Mouse (Mus musculus) fat pad, adult 2 months (tissue): ENCODE measurements at regions not wholly inside any gene's neighbourhood (a gene's known extent, or its start where the extent isn't known, plus 50 kb on each side); places are given as distances from the start of the nearest gene placed in this dataset.
"Not testable (repeated sequence)": the region's sequence is repeated elsewhere in the genome, so short reads cannot be mapped to it uniquely, and the experiment has no call there.

ENCODE experiments used
- DNase-seq: peaks from one replicate; pipeline ENCODE4 v3.0.0-alpha.2; 2011; ENCODE audit warnings: low read depth, low spot score; ENCODE audit errors: extremely low read depth

DNA sequence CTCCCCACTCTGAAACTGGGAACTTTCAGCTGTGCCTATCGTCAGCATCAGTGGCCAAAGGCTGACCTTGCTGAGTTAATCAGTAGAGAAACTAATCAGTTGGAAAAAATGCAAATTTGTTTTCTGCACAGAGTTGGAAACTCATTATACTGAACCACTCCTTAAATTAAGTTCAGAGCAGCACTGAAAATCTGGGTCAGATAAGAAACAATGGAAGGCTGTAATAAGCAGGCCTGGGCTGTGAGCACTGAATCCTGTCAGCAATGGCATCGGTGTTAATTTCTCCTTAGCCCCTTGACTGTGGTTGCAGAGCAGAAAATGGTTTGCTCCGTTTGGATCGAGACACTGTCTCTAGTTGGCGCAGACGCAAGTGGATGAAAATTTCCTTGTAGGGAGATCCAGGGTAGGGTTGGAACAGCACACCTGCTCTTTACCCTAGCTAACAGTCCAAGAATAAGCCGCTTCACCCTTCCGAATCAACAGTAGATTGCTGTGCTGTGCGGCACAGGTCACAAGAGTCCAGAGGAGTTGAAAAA is 289.4 kb downstream of the Tox3 start:
- DNase-seq: peak; percentile 5

DNA sequence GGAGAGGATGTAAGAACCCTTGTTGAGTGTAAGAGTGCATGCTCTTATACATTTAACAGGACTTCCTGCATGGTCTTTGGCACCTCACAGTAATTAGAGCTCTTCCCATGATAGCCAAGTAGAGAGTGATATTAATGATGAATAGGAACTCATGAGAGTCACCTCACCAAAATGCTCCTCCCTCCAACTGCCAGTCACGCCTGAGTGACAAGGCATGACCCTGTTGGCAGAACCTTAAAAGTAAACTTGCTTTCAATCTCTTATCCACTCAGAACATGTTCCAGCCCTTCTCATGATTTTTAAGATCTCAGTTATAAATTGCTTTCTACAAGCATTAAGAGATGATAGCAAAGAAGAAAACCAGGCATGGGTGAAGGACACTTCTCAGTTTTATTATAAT is 291.8 kb downstream of the Tox3 start:
- no peak for DNase-seq

DNA sequence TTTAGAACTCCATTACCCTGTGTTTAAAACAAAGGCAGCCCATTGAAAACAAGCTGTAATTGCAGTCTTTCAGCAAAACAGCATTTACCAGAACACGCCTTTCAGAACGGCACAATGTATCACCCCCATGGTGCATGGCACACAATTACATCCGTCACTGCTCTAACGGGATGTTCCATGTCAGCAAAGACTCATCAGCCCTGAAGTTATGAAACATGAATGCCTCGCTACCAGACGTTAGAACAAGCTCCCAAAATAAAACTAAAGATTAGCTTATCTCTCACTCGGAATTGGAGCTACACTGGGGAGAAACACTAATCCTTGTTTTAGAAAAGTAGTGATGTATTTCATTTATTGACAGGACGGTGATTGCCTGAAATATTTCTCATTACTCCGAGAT is 301.4 kb downstream of the Tox3 start:
- no peak for DNase-seq

DNA sequence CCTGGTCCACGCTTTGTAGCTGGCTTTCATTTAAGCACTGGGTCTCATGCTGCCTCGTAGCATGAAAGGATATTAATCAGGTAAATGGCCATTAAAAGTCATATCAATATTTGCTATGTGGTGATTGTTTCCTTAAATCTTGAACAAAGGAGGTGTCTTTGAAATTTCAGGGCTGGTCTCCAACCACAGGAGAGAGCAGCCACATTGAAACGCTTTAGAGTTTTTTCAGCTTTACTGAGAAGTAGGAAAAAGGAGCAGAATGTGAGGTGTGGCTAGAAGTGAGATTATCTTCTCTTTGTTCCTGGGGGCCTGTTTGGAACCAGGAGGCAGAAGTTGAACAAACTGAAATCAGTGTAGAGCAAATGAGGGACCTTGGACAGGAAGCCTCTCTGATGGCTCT is 311.7 kb downstream of the Tox3 start:
- DNase-seq: no peak

DNA sequence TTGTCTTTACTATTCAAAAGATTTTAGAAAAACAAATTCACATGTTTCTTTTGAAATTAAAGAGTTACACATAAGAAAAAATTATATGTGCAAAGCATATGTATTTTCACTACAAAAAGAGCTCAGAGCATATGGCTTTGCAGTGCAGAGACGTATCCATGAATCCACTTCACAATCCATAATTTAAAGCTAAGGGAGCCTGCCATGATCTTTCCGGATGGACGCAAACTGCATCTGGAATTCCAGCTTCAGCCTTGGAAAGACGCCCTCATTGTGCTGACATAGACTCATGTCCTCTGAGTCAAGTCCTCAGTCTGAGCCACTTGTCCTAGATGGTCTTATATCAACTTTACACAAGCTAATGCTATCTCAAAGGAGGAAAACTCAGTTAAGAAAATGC is 315.6 kb downstream of the Tox3 start:
- DNase-seq: no peak

DNA sequence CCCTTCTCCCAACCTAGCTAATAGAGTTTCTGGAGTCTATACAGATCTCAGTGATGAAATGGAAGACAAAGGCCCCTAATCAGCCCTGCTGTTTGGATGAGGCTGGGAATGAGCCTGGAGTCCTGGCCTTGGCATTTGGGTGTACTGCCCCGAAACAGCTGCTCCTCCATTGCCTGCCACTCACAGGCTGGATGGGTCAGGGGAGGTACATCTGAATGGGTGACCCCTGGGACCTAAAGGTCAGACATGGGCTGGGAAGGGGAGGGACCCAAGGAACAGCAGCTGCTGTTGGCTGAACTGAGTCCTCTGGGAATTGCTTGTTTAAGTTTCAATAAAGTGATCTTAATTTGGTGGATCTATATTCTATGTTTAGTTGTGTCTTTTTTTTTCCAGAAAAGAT is 316.9 kb downstream of the Tox3 start:
- DNase-seq: no peak

DNA sequence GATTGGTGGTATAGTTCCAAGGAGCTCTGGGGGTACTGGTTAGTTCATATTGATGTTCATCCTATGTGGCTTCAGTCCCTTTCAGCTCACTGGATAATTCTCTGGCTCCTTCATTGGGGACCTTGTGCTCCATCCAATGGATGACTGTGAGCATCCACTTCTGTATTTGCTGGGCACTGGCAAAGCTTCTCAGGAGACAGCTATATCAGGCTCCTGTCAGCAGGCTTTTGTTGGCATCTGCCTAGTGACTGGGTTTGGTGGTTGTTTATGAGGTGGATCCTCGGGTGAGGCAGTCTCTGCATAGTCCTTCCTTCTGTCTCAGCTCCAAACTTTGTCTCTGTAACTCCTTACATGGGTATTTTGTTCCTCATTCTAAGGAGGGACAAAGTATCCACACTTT is 330.2 kb downstream of the Tox3 start:
- DNase-seq: not testable (repeated sequence)

DNA sequence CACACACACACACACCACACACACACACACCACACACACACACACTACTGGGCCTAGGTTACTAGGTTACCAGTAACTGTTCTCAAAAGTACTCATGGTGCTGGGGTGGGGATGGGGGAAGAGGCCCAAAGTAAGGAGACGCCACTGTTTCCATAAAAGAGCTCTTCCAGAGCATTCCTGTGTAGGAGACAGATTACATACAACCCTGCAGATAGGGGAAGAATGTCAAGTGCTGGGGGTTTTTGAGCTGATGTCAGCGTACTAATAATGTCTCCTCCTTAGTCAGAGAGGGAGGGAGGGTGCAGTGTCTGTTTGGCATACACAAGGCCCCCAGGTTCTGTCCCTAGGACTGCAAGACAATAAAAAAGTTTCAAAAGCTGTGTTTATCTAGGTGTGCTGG is 334.4 kb downstream of the Tox3 start:
- DNase-seq: no peak

DNA sequence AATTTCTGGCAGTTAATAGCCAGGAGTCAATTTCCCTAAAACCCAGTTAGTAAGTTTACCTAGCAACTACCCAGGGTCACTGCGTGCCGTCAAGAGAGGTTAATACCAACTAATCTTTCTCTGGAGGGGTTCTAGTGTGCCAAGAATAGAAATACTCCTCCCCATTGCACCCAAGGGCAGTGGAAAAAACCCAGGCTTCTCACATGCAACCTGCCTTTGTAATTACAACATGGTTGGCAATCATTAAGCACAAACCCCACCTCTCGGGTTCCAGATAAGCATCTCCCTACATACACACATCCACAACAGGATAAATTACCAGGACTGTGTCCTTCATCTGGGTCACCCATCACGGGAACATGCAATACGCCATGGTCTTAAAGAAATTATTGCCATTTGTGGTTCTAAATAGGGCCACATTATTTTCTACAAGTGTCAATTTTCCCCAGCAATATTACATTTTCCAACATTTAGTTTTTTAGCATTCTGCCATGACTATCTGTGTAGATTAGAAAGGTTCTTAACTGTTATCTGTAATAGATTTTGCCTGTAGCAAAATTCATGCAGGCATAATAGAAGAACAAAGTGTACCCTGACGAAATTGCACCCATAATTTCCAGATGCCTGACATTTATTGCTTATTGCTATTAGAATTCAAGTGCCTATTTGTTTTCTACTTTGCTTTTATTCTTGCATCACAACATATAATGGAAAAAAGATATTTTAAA is 336.3 kb downstream of the Tox3 start:
- peak; percentile 90 for DNase-seq

DNA sequence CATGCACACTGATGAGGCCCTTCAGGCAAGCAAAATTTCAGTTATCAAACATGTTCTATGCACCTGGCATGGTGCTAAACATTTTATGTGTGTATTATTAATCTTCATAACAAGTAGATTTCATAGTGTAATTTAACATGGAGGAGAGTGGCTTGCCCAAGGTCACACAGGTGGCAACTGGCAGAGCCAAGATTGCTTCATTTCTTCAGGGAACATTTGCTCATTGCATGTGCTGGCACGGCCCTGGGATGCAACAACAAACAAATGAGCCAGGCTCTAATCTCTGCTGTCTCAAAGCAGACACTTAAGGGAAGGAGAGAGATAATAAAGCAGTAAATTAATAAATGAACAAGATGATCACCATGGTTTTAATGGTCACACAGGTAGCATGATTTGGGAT is 338.7 kb downstream of the Tox3 start:
- DNase-seq: peak; percentile 92

DNA sequence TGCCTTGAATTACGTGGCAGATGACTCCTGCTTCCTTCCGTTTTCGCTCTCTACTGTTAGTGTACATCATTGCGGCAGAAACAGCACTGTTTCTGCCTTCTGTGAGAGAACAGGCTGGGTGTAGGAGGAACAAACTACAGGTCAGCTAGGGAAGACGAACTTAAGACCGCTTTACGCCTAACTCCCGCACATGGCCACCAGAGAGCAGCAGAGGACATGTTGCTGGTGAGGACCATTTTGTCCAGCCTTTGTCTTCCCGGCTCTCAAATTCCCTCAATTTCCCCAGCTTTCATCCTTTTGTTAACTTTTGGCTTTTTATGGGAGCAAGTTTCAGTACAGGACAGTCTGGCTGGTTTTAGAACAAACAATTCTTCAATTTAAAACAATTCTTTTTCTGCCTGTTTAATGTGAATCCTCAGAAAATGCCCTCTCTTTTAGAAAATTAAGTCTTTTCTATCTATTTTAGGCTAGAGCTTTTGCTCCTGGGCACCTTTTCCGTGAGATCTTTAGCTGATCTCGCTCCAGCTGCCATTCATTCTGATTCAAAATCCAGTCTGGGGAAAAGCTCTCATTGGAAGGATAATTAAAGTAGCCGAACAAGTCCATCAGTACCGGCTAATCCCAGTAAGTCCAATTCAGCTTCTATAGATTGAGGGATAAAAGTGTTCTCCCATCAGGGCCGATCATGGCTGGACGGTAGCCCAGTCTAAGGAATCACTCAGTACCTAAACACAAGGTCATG is 347.1 kb downstream of the Tox3 start:
- no peak for DNase-seq

DNA sequence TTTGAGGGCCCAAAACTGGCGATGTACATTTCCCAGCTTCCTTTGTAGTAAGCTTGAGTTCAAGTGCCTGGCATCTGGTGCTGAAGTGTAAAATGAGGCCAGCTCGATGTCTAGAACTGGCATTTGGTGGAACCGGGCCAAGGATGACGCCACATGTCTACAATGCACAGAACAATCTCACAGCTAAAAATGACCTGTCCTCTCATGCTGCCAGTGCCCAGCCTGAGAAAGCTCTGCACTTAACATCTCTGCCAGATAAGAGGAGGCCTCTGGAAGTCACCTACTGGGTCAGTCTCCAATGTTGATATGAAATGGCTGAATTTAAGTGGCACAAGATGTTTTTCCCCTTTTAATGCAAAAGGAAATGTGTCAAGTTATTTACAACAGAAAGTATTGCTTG is 354.4 kb downstream of the Tox3 start:
- no peak for DNase-seq

DNA sequence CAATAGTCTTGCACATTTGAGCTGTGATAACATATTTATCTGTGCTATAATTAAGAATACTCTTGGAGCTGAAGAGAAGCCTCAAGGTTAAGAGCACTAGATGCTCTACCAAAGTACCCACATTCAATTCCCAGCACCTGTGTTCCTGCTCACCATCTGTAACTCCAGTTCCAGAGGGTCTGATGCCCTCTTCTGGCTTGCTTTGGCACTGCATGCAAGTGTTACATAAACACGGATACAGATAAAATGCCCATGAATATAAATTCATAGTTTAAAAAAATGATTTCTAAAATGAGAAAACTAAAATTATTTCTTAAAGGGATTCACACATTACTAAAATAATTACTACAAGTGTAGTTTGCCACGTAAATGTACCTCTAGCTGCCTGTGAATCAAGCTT is 364.3 kb downstream of the Tox3 start:
- no peak for DNase-seq

DNA sequence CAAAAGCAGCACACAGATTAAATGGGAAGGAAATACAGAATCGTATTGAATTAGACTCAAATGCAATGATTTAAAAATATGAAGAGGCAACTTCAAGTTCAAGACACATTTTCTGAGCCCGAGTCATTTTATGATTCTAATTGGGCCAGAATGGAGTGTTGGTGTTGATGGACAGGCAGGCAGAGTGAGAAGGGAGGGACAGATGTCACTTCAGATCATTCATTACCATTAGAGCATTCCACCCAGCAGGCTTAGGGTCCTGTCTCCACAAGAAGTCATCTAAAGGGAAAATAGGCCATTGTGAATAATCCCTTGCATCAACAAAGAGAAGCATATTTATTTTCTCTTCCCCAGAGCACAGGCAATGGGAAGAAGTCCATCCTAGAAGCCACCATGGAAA is 365.6 kb downstream of the Tox3 start:
- DNase-seq: no peak

DNA sequence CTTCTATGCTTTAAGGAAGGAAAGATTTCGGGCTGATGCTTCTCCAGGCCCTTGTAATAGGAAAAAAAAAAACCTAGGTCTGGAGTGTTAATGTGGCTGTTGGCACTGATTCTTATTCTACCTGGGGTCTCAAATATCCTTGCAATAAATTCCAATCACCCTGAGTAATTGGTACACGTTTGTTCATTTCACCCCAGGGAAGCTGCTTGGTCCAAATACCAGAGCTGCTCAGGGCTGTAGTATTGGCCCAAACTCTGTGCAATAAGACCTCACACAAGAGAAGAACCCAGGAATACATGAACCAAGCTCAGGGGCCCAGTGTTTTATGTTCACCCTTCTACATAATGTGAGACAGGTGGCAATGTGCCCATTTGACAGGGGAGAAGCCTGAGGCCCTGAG is 366.8 kb downstream of the Tox3 start:
- no peak for DNase-seq

DNA sequence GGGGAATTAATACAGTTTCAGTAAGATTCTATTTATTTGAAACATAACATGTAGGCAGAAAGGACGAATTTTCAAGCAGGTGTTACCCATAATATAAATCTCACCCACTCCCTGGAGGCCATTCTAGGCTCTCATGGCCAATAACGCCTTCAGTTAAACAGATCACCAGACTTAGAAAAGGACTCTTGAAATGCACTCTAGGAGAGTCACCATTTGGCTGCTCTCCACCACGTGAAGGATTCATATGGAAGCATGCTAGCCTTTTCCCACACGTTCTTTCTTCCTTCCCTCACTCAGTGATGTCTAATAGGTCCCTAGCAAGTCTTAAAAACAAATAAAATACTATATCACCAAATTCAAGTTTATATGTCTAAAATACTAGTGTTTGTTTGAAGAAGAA is 367.7 kb downstream of the Tox3 start:
- DNase-seq: no peak

DNA sequence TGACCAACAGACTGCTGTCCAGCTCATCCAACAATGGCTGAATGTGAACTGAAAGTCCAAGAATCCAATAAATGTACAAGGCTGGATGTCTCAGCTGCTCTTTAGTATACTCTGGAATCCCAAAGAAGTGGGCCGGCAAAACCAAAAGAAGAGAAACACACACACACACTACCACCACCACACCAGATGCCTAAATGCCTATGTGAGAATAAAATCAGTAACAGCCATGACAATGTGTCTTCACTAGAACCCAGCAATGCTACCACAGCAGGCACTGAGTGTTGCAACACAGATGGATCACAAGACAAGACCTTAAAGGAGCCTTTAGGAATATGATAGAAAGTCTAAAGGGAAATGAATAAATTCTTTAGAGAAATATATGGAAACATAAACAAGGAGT is 385.3 kb downstream of the Tox3 start:
- DNase-seq: no peak

DNA sequence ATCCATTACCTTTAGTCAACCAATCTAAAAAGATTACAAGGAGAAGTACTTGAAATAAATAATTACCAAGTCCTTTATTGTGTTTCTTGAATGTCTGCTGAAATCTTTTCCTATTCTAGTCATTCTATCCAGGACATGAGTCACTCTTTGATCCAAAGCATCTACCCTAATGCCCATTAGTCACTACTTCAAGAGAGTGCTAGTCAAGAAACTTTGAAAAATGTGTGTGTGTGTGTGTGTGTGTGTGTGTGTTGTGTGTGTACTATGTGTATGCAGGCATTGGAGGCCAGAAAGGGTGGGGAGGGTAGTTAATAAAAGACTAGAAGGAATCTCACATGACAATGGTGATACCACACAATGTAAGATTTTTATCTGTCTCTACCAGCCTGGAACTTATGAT is 390.7 kb downstream of the Tox3 start:
- DNase-seq: no peak

DNA sequence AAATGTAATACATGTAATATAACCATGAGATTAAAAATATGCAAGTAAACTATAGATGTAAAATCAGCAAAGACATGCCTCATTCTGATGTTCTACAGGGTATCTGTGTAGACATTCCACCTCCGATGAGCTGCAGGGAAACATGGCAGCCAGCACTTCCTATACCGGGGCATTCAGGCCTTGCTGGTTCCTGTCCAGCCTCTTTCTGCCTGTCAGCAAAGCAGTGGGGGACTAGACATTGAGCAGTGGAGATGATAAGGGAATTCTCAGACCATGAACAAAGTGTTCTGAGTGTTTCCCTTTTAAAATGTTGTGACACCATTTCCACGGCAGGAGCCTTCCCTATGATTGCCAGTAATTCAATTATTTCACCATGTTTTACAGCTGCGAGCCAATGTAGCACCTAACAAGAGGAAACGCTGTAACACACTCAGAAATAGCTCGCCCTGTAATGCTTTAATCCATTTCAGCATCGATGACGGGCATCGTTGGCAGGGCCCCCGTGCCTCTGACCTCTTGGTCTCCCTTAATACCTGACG is 391.6 kb downstream of the Tox3 start:
- no peak for DNase-seq

DNA sequence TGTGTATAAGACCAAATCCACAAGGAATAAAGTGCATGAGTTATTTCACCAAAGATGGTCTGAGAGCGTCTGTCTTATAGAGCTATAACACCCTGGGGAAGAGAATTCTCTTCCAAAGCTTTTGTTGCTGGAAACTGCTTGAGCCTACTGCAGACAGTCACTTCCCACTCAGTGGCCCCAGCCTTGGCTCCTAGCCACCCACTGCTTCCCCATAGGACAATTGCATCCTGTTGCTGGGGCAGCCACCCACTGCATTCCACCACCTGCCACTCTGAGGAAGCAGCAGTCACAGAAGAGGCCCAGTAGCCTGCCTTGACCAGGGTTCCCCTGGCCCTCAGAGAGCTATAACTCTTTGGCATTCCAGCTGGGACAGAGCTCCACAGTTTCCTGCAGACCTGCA is 409.3 kb downstream of the Tox3 start:
- no peak for DNase-seq

DNA sequence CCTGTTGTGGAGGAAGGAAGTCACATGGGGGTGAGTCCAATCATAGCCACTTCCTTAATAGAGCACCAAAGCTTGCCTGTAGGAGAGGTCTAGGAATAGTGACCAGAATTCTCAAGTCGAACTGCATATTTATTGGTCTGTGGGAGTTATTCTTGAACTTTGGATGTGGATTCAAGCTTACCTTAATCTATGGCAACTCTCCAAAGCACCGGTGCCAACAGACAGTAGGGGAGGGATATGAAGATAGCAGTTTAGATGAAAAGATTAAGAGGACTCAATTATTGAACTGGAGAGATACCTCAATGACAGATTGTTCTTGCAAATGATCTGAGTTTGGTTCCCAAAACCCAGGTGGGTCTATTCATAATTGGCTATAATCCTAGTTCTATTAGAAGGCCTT is 413.6 kb downstream of the Tox3 start:
- DNase-seq: no peak

DNA sequence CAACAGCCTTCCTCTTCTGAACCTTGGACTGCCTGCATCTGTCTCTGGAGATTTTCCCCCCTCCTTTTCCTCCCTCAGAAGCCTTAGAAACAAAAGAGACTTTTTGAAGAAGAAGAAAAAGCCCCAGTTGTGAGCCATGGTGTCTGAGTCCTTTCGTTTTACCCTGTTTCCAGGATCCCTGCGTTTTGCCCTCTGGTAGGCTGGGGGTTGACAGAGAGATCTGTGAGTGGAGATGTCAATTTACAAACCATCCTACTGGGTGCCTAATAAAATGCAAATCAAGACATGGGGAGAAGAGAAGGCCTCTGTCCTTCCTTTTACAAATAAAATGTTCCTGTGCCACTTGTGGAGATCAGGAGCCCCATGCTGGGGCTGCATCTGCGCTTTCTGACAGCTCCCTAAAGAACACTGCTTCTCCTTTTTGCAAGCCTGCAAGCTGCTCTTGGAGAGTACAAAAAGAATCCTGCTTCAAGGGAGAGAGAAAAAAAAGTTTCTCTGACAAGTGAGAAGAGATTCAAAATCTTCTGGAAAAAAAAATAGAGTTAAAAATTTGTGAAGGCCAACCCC is 421.4 kb downstream of the Tox3 start:
- DNase-seq: no peak
